Mouse (Mus musculus): ENCODE data around the gene Prpsap1.

- no peak for TF ChIP-seq CTCF (conservative IDR thresholded peaks at IDR 0.05 in 1 of 2, IDR thresholded peaks at IDR 0.05 in 1 of 2; ENCODE audit: low read depth in 2 of 2, low read length in 2 of 2)
- no peak for TF ChIP-seq GABPA (IDR thresholded peaks at IDR 0.05; ENCODE audit: insufficient replicate concordance, low read depth, low read length)
- TF ChIP-seq JUND (conservative IDR thresholded peaks at IDR 0.05; ENCODE audit: low read depth, low read length): no peak
- no peak for TF ChIP-seq HCFC1 (IDR thresholded peaks at IDR 0.05; ENCODE audit: low read depth, low read length)
- TF ChIP-seq POLR2A (IDR thresholded peaks at IDR 0.05; ENCODE audit: low read depth, low read length): no peak
- TF ChIP-seq CHD1 (IDR thresholded peaks at IDR 0.05; ENCODE audit: low read depth, low read length): no peak
- TF ChIP-seq SMC3 (IDR thresholded peaks at IDR 0.05; ENCODE audit: low read depth, low read length): no peak
- TF ChIP-seq ELF1 (IDR thresholded peaks at IDR 0.05; ENCODE audit: low read depth, low read length): no peak
Measured at GRCm38 (mm10) chr11:116446308-116446887, 47.6 kb downstream of the Prpsap1 start.

Measured in CH12.LX (cell line).